Mouse (Mus musculus): Measurements from ENCODE around the gene Zfp949. TPM values are rescaled to one million over a fixed set of nuclear protein-coding genes. Genes with fewer than 3 reads are reported as not detected.

The Zfp949 gene
- total RNA-seq (2014; rRNA removed) = 18.6 and 25.0 TPM in 2 replicates
- 9.0 and 13.5 TPM in 2 replicates for polyA plus RNA-seq (2015; fragmentation: Nextera tagmentation; extraction: Ambion mirVana)

- Histone ChIP-seq H3K36me3 (ENCODE audit: insufficient read depth) (peaks cover 6% of the 10 kb centered on the region; the same call in 1 of the 2 replicates), H3K9ac (peak within 1 kb of the TSS; percentile 79), H3K9me3 (ENCODE audit: low read length) (no peaks in the 10 kb centered on the region), H3K27ac (ENCODE audit: low read depth, low read length) (peak within 1 kb of the TSS; percentile 88), H3K4me3 (ENCODE audit: low read depth, low read length) (peak within 1 kb of the TSS; percentile 71), H3K4me1 (ENCODE audit: insufficient read depth) (0 out of 2 replicates have a peak, but pooled peaks cover 12% of the 10 kb centered on the region), H3K27me3 (ENCODE audit: insufficient read depth, low read length) (no peaks in the 10 kb centered on the region), H3K4me2 (ENCODE audit: low read depth) (peak within 1 kb of the TSS; percentile 56)
- DNase-seq (peak; percentile 88), ATAC-seq (peak; percentile 93)
- TF ChIP-seq CTCF (IDR thresholded peaks at IDR 0.05; ENCODE audit: low read depth) = no peak
- 1% methylated on average over 30 of the region's 30 CpGs for WGBS
Observed at GRCm38 (mm10) chr9:88547851-88548613, at the start of gene Zfp949. Zfp949 (plus strand) TSS chr9:88548020.

DNA sequence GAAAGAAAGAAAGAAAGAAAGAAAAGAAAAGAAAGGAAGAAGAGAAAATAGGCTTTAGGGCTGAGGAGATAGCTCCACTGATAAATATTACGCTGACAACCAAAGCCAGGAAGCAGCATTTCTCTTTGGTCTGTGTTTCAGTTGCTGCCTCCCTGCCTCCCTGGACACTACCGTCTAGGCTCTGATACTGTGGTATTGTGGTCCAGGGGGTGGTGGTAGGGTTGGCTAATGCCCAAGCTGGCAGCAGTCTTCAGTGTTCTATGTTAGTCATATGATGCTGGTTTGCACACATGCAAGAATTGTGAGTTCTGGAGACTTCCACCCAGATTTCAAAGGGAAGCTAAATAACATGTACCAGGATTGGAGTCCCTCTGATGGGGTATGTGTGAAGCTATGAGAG, 47.7 kb upstream of the Zfp949 start:
- no peak for TF ChIP-seq CTCF (IDR thresholded peaks at IDR 0.05; ENCODE audit: low read depth)
- Histone ChIP-seq H3K4me3 (ENCODE audit: low read depth, low read length) (no peak overlapping the region), H3K9me3 (ENCODE audit: low read length) (no peaks in the 10 kb centered on the region), H3K9ac (no peak overlapping the region), H3K4me2 (ENCODE audit: low read depth) (no peak overlapping the region), H3K27me3 (ENCODE audit: insufficient read depth, low read length) (no peaks in the 10 kb centered on the region), H3K36me3 (ENCODE audit: insufficient read depth) (no peaks in the 10 kb centered on the region), H3K27ac (ENCODE audit: low read depth, low read length) (no peak overlapping the region), H3K4me1 (ENCODE audit: insufficient read depth) (no peaks in the 10 kb centered on the region)
- ATAC-seq (no peak), DNase-seq (no peak)
- 72% methylated on average over 2 of the region's 2 CpGs for WGBS

- DNase-seq = no peak
- Histone ChIP-seq H3K9me3 (ENCODE audit: low read length) (no peaks in the 10 kb centered on the region), H3K4me1 (ENCODE audit: insufficient read depth) (no peaks in the 10 kb centered on the region), H3K36me3 (ENCODE audit: insufficient read depth) (no peaks in the 10 kb centered on the region), H3K4me3 (ENCODE audit: low read depth, low read length) (no peak overlapping the region), H3K4me2 (ENCODE audit: low read depth) (no peak overlapping the region), H3K27me3 (ENCODE audit: insufficient read depth, low read length) (no peaks in the 10 kb centered on the region), H3K27ac (ENCODE audit: low read depth, low read length) (no peak overlapping the region), H3K9ac (no peak overlapping the region)
- no peak for ATAC-seq
- TF ChIP-seq CTCF (IDR thresholded peaks at IDR 0.05; ENCODE audit: low read depth) = no peak
- 89% methylated on average over 6 of the region's 6 CpGs for WGBS
Observed at GRCm38 (mm10) chr9:88501846-88502245, 46.0 kb upstream of the Zfp949 start.

GRCm38 (mm10) chr9:88515546-88515945, 32.3 kb upstream of the Zfp949 start:
- TF ChIP-seq CTCF (IDR thresholded peaks at IDR 0.05; ENCODE audit: low read depth) = no peak
- peaks cover 5% of the 10 kb centered on the region for H3K4me1 ChIP-seq (ENCODE audit: insufficient read depth)
- WGBS = 83% methylated on average over 1 of the region's 1 CpGs
- H3K36me3 ChIP-seq (ENCODE audit: insufficient read depth) = peaks cover 5% of the 10 kb centered on the region; the same call in 1 of the 2 replicates
- no peak overlapping the region for H3K4me2 ChIP-seq (ENCODE audit: low read depth)
- no peaks in the 10 kb centered on the region for H3K27me3 ChIP-seq (ENCODE audit: insufficient read depth, low read length)
- no peak overlapping the region for H3K4me3 ChIP-seq (ENCODE audit: low read depth, low read length)
- no peak overlapping the region for H3K9ac ChIP-seq
- ATAC-seq (no peak), DNase-seq (no peak)
- H3K9me3 ChIP-seq (ENCODE audit: low read length) = no peaks in the 10 kb centered on the region
- H3K27ac ChIP-seq (ENCODE audit: low read depth, low read length) = no peak overlapping the region

GRCm38 (mm10) chr9:88516361-88516995, 31.3 kb upstream of the Zfp949 start:
- WGBS = 90% methylated on average over 3 of the region's 3 CpGs
- no peak for DNase-seq
- no peak overlapping the region for H3K9ac ChIP-seq
- TF ChIP-seq CTCF (IDR thresholded peaks at IDR 0.05; ENCODE audit: low read depth) = no peak
- no peaks in the 10 kb centered on the region for H3K9me3 ChIP-seq (ENCODE audit: low read length)
- no peak overlapping the region for H3K27ac ChIP-seq (ENCODE audit: low read depth, low read length)
- no peak overlapping the region for H3K4me3 ChIP-seq (ENCODE audit: low read depth, low read length)
- H3K4me1 ChIP-seq (ENCODE audit: insufficient read depth) = peaks cover 12% of the 10 kb centered on the region
- H3K36me3 ChIP-seq (ENCODE audit: insufficient read depth) = peaks cover 7% of the 10 kb centered on the region; the same call in 1 of the 2 replicates
- no peak for ATAC-seq
- no peak overlapping the region for H3K4me2 ChIP-seq (ENCODE audit: low read depth)
- no peaks in the 10 kb centered on the region for H3K27me3 ChIP-seq (ENCODE audit: insufficient read depth, low read length)

- Histone ChIP-seq H3K27me3 (ENCODE audit: insufficient read depth, low read length) (no peaks in the 10 kb centered on the region), H3K4me2 (ENCODE audit: low read depth) (no peak overlapping the region), H3K4me3 (ENCODE audit: low read depth, low read length) (no peak overlapping the region), H3K9me3 (ENCODE audit: low read length) (no peaks in the 10 kb centered on the region), H3K9ac (no peak overlapping the region), H3K4me1 (ENCODE audit: insufficient read depth) (peaks cover 12% of the 10 kb centered on the region), H3K36me3 (ENCODE audit: insufficient read depth) (peaks cover 7% of the 10 kb centered on the region; the same call in 1 of the 2 replicates), H3K27ac (ENCODE audit: low read depth, low read length) (no peak overlapping the region)
- no peak for TF ChIP-seq CTCF (IDR thresholded peaks at IDR 0.05; ENCODE audit: low read depth)
- ATAC-seq (no peak), DNase-seq (no peak)
Observed at GRCm38 (mm10) chr9:88519390-88520121, 28.3 kb upstream of the Zfp949 start.

Data from forebrain, postnatal 0 days (tissue).